Mouse (Mus musculus) kidney, postnatal 4 days (tissue): ENCODE measurements around the gene Tmem237.

ENCODE experiments used
- DNase-seq, 2 experiments: peaks; one replicate each; pipeline ENCODE4 v3.0.0; 2021; ENCODE audit warnings: mixed read lengths in 2 of 2

Tmem237 gene

GRCm38 (mm10) chr1:59094705-59095104 lies 25.5 kb downstream of the Tmem237 start, which contains the start of gene C2cd6:
Gene C2cd6, minus strand, starts transcription at chr1:59094900.
- DNase-seq: no peak

GRCm38 (mm10) chr1:59070867-59071266 lies 49.3 kb downstream of the Tmem237 start:
- DNase-seq: peak; percentile 10 to 37

GRCm38 (mm10) chr1:59067976-59068375 lies 52.2 kb downstream of the Tmem237 start:
- peak; percentile 75 to 80 for DNase-seq

GRCm38 (mm10) chr1:59063697-59064096 lies 56.5 kb downstream of the Tmem237 start:
- DNase-seq: no peak

GRCm38 (mm10) chr1:59056955-59057354 lies 63.3 kb downstream of the Tmem237 start:
- no peak for DNase-seq

GRCm38 (mm10) chr1:59051306-59051705 lies 68.9 kb downstream of the Tmem237 start:
- no peak for DNase-seq
